Mouse (Mus musculus): ENCODE measurements around the gene D3Ertd254e. TPM values are rescaled to one million over a fixed set of nuclear protein-coding genes. Genes with fewer than 3 reads are reported as not detected.

Gene D3Ertd254e
- polyA plus RNA-seq, 2 experiments = 4.4 to 10.0 TPM

GRCm38 (mm10) chr3:36137560-36137959 lies 13.3 kb upstream of the D3Ertd254e start:
- TF ChIP-seq POLR2A (IDR thresholded peaks at IDR 0.05; ENCODE audit: borderline replicate concordance, extremely low read depth, insufficient read depth, insufficient read length) = no peak
- DNase-seq (ENCODE audit: low spot score) (peak; percentile 75), ATAC-seq (ENCODE audit: low FRiP score, low read depth) (no peak)
- 37% methylated on average over 2 of the region's 2 CpGs for WGBS
- no peak overlapping the region for H3K4me3 ChIP-seq (replicated peaks; ENCODE audit: low read length)
- H3K4me2 ChIP-seq (replicated peaks; ENCODE audit: low read depth, low read length, severe bottlenecking) = no peak overlapping the region
- H3K4me1 ChIP-seq (ENCODE audit: control insufficient read depth, insufficient read depth, low read length) = no peaks in the 10 kb centered on the region
- H3K9me3 ChIP-seq (ENCODE audit: control insufficient read depth, low read length) = no peaks in the 10 kb centered on the region
- H3K36me3 ChIP-seq (ENCODE audit: control insufficient read depth, insufficient read depth, low read length) = no peaks in the 10 kb centered on the region
- no peaks in the 10 kb centered on the region for H3K27me3 ChIP-seq (ENCODE audit: control insufficient read depth, insufficient read depth, low read length)
- no peak overlapping the region for H3K9ac ChIP-seq (ENCODE audit: low read depth, low read length, severe bottlenecking)
- no peak overlapping the region for H3K27ac ChIP-seq (replicated peaks; ENCODE audit: low read depth, low read length)

DNA sequence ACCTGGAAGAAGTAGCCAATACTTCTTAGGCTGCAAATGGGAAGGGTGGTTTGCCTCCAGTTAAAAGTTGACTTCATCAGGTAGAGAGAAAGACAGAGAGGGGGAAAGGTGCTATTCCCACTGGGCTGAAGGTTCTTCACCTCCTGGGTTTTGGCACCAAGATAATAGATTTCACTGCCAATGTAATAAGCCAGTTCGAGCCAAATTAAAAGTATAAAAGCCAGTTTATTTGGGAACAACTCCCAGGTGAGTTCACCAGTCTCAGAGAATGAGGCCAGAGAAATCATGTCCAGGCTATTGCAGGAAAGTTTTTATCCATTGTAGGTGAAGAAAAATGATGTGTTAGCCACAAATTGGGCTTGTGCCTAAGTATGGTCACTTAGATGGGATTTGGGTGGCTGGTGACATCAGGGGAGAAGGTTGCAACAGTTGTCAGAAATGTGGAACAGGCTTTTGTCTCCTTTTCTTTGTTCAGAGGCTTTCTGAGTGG lies 12.6 kb upstream of the D3Ertd254e start:
- no peak overlapping the region for H3K9ac ChIP-seq (ENCODE audit: low read depth, low read length, severe bottlenecking)
- no peaks in the 10 kb centered on the region for H3K9me3 ChIP-seq (ENCODE audit: control insufficient read depth, low read length)
- no peak overlapping the region for H3K4me3 ChIP-seq (replicated peaks; ENCODE audit: low read length)
- WGBS = 69% methylated on average over 1 of the region's 1 CpGs
- DNase-seq (ENCODE audit: low spot score) (no peak), ATAC-seq (ENCODE audit: low FRiP score, low read depth) (no peak)
- H3K36me3 ChIP-seq (ENCODE audit: control insufficient read depth, insufficient read depth, low read length) = no peaks in the 10 kb centered on the region
- H3K27ac ChIP-seq (replicated peaks; ENCODE audit: low read depth, low read length) = no peak overlapping the region
- no peak overlapping the region for H3K4me2 ChIP-seq (replicated peaks; ENCODE audit: low read depth, low read length, severe bottlenecking)
- no peak for TF ChIP-seq POLR2A (IDR thresholded peaks at IDR 0.05; ENCODE audit: borderline replicate concordance, extremely low read depth, insufficient read depth, insufficient read length)
- no peaks in the 10 kb centered on the region for H3K27me3 ChIP-seq (ENCODE audit: control insufficient read depth, insufficient read depth, low read length)
- no peaks in the 10 kb centered on the region for H3K4me1 ChIP-seq (ENCODE audit: control insufficient read depth, insufficient read depth, low read length)

GRCm38 (mm10) chr3:36138996-36139395 lies 11.8 kb upstream of the D3Ertd254e start:
- TF ChIP-seq POLR2A (IDR thresholded peaks at IDR 0.05; ENCODE audit: borderline replicate concordance, extremely low read depth, insufficient read depth, insufficient read length) = no peak
- no peak for DNase-seq (ENCODE audit: low spot score)
- H3K4me3 ChIP-seq (replicated peaks; ENCODE audit: low read length) = no peak overlapping the region
- ATAC-seq (ENCODE audit: low FRiP score, low read depth) = no peak
- no peak overlapping the region for H3K9ac ChIP-seq (ENCODE audit: low read depth, low read length, severe bottlenecking)
- H3K4me2 ChIP-seq (replicated peaks; ENCODE audit: low read depth, low read length, severe bottlenecking) = no peak overlapping the region
- H3K36me3 ChIP-seq (ENCODE audit: control insufficient read depth, insufficient read depth, low read length) = no peaks in the 10 kb centered on the region
- H3K27ac ChIP-seq (replicated peaks; ENCODE audit: low read depth, low read length) = no peak overlapping the region
- H3K9me3 ChIP-seq (ENCODE audit: control insufficient read depth, low read length) = no peaks in the 10 kb centered on the region
- no peaks in the 10 kb centered on the region for H3K4me1 ChIP-seq (ENCODE audit: control insufficient read depth, insufficient read depth, low read length)
- H3K27me3 ChIP-seq (ENCODE audit: control insufficient read depth, insufficient read depth, low read length) = no peaks in the 10 kb centered on the region

DNA sequence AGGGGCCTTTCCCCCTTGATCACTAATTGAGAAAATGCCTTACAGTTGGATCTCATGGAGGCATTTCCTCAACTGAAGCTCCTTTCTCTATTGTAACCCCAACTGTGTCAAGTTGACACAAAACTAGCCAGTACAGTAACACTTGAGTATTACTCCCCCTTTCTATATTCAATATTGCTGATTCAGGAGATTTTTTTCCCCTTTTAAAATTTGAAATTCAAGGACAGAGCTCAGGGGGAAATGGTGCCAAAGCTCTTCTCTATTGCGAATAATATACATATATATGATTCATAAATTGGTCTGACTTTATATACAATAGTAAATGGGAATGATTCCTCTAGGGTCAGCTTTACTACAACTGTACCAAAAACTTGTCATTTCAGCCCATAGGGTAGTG lies 282 bp upstream of the D3Ertd254e start:
- Histone ChIP-seq H3K27me3 (ENCODE audit: control insufficient read depth, insufficient read depth, low read length) (no peaks in the 10 kb centered on the region), H3K9ac (ENCODE audit: low read depth, low read length, severe bottlenecking) (no peak overlapping the region), H3K36me3 (ENCODE audit: control insufficient read depth, insufficient read depth, low read length) (no peaks in the 10 kb centered on the region), H3K4me3 (replicated peaks; ENCODE audit: low read length) (peak overlapping the region; percentile 81), H3K27ac (replicated peaks; ENCODE audit: low read depth, low read length) (no peak overlapping the region), H3K4me1 (ENCODE audit: control insufficient read depth, insufficient read depth, low read length) (peaks cover 18% of the 10 kb centered on the region), H3K9me3 (ENCODE audit: control insufficient read depth, low read length) (no peaks in the 10 kb centered on the region), H3K4me2 (replicated peaks; ENCODE audit: low read depth, low read length, severe bottlenecking) (peak overlapping the region; percentile 69; the same call in 1 of the 2 replicates)
- ATAC-seq (ENCODE audit: low FRiP score, low read depth) = no peak
- DNase-seq (ENCODE audit: low spot score) = no peak
- 9% methylated on average over 1 of the region's 1 CpGs for WGBS
- no peak for TF ChIP-seq POLR2A (IDR thresholded peaks at IDR 0.05; ENCODE audit: borderline replicate concordance, extremely low read depth, insufficient read depth, insufficient read length)

DNA sequence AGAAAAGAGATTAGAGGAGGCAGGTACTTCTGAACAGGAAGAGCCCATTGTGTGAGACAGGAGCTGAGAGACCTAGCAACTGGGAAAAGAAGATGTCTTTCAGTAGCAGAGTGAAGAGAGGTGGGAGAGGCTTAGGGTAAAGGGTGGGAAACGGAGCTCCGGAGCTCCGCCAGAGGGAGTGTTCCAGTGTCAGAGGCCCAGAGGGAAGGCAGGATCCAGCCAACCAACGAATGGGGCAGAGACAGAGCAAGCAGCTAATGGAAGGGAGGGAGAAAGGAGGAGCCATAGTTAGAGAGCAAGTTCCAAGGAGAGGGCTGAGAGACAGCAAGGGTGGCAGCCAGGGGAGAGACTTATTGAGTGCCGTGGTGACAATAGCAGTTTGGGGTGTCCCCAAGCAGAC lies 4.5 kb downstream of the D3Ertd254e start:
- 47% methylated on average over 5 of the region's 5 CpGs for WGBS
- TF ChIP-seq POLR2A (IDR thresholded peaks at IDR 0.05; ENCODE audit: borderline replicate concordance, extremely low read depth, insufficient read depth, insufficient read length) = no peak
- Histone ChIP-seq H3K9me3 (ENCODE audit: control insufficient read depth, low read length) (no peaks in the 10 kb centered on the region), H3K9ac (ENCODE audit: low read depth, low read length, severe bottlenecking) (no peak overlapping the region), H3K27me3 (ENCODE audit: control insufficient read depth, insufficient read depth, low read length) (no peaks in the 10 kb centered on the region), H3K4me3 (replicated peaks; ENCODE audit: low read length) (no peak overlapping the region), H3K36me3 (ENCODE audit: control insufficient read depth, insufficient read depth, low read length) (peaks cover 11% of the 10 kb centered on the region), H3K4me2 (replicated peaks; ENCODE audit: low read depth, low read length, severe bottlenecking) (no peak overlapping the region), H3K4me1 (ENCODE audit: control insufficient read depth, insufficient read depth, low read length) (peaks cover 18% of the 10 kb centered on the region), H3K27ac (replicated peaks; ENCODE audit: low read depth, low read length) (no peak overlapping the region)
- DNase-seq (ENCODE audit: low spot score) = no peak
- no peak for ATAC-seq (ENCODE audit: low FRiP score, low read depth)
